Mouse (Mus musculus): ENCODE data around the gene Hoxa6. TPM values are rescaled to one million over a fixed set of nuclear protein-coding genes. Genes with fewer than 3 reads are reported as not detected.

Gene Hoxa6
- polyA plus RNA-seq, 1 experiment from 2014 or later: 2.9 TPM

GRCm38 (mm10) chr6:52157466-52158275 is 50.9 kb downstream of the Hoxa6 start:
- H3K4me1 ChIP-seq (ENCODE audit: insufficient read depth, low read length): peaks cover 49% of the 10 kb centered on the region
- H3K27me3 ChIP-seq (ENCODE audit: insufficient read depth, low read length): peaks cover 44% of the 10 kb centered on the region
- H3K9me3 ChIP-seq (ENCODE audit: low read length): no peaks in the 10 kb centered on the region
- H3K27ac ChIP-seq (ENCODE audit: low read length): no peak overlapping the region
- 1% methylated on average over 32 of the region's 32 CpGs for WGBS
- no peak for ATAC-seq (ENCODE audit: low FRiP score, low TSS enrichment)
- H3K4me3 ChIP-seq (ENCODE audit: low read length): peak overlapping the region; percentile 79
- peak overlapping the region; percentile 43; the same call in 1 of the 2 replicates for H3K9ac ChIP-seq (replicated peaks; ENCODE audit: low read length)
- peak overlapping the region; percentile 89 for H3K4me2 ChIP-seq (replicated peaks; ENCODE audit: low read depth, low read length)
- H3K36me3 ChIP-seq (ENCODE audit: insufficient read depth, low read length): no peaks in the 10 kb centered on the region

GRCm38 (mm10) chr6:52156551-52157200 is 51.8 kb downstream of the Hoxa6 start:
- H3K4me2 ChIP-seq (replicated peaks; ENCODE audit: low read depth, low read length): no peak overlapping the region
- no peak overlapping the region for H3K27ac ChIP-seq (ENCODE audit: low read length)
- peak overlapping the region; percentile 5; the same call in 1 of the 2 replicates for H3K4me3 ChIP-seq (ENCODE audit: low read length)
- no peaks in the 10 kb centered on the region for H3K9me3 ChIP-seq (ENCODE audit: low read length)
- no peaks in the 10 kb centered on the region for H3K36me3 ChIP-seq (ENCODE audit: insufficient read depth, low read length)
- H3K9ac ChIP-seq (replicated peaks; ENCODE audit: low read length): no peak overlapping the region
- ATAC-seq (ENCODE audit: low FRiP score, low TSS enrichment): no peak
- peaks cover 52% of the 10 kb centered on the region for H3K27me3 ChIP-seq (ENCODE audit: insufficient read depth, low read length)
- H3K4me1 ChIP-seq (ENCODE audit: insufficient read depth, low read length): peaks cover 40% of the 10 kb centered on the region
- 12% methylated on average over 20 of the region's 20 CpGs for WGBS

MicroRNAs encoded within 50 kb of the gene (microRNA counts, 519-probe panel; counts per million panel counts)
- microRNA mmu-miR-196b: 4,694 counts per million, percentile 94 among the panel's probes with 10 or more counts

Small RNA genes within 50 kb of the gene (microRNA-seq; reads per million reads assigned to microRNA genes)
- 26,028 reads per million, percentile 97 among the genes with 10 or more reads in this experiment for gene Mir196b

Other genes starting within 250 kb of the Hoxa6 start
- gene Skap2, start 196.2 kb downstream of the Hoxa6 start, polyA plus RNA-seq (2015; fragmentation: Nextera tagmentation; extraction: Ambion mirVana): 35.4 and 36.8 TPM in 2 replicates
- gene Hoxa1, start 50.4 kb downstream of the Hoxa6 start, polyA plus RNA-seq (2015; fragmentation: Nextera tagmentation; extraction: Ambion mirVana): 0.81 and 0.82 TPM in 2 replicates
- 2.1 and 2.6 TPM in 2 replicates for gene Hoxa2, start 43.9 kb downstream of the Hoxa6 start, polyA plus RNA-seq (2015; fragmentation: Nextera tagmentation; extraction: Ambion mirVana)
- gene 5730596B20Rik, start 31.2 kb downstream of the Hoxa6 start, polyA plus RNA-seq (2015; fragmentation: Nextera tagmentation; extraction: Ambion mirVana): 1.7 and 2.5 TPM in 2 replicates
- 1.2 and 1.4 TPM in 2 replicates for gene Hoxa4, start 17.0 kb downstream of the Hoxa6 start, polyA plus RNA-seq (2015; fragmentation: Nextera tagmentation; extraction: Ambion mirVana)
- gene Hoxa5, start 4.1 kb downstream of the Hoxa6 start, polyA plus RNA-seq (2015; fragmentation: Nextera tagmentation; extraction: Ambion mirVana): 9.0 and 9.5 TPM in 2 replicates
- gene Hoxa3, start 4.6 kb upstream of the Hoxa6 start, polyA plus RNA-seq (2015; fragmentation: Nextera tagmentation; extraction: Ambion mirVana): 8.2 and 10.8 TPM in 2 replicates
- gene Gm28308, start 4.6 kb upstream of the Hoxa6 start, polyA plus RNA-seq (2015; fragmentation: Nextera tagmentation; extraction: Ambion mirVana): not detected in 2 replicates
- gene Hoxa7, start 13.1 kb upstream of the Hoxa6 start, polyA plus RNA-seq (2015; fragmentation: Nextera tagmentation; extraction: Ambion mirVana): 25.7 and 27.5 TPM in 2 replicates
- gene Hoxa9, start 22.4 kb upstream of the Hoxa6 start, polyA plus RNA-seq (2015; fragmentation: Nextera tagmentation; extraction: Ambion mirVana): 56.6 and 56.8 TPM in 2 replicates
- 147 and 154 TPM in 2 replicates for gene Hoxa10, start 32.1 kb upstream of the Hoxa6 start, polyA plus RNA-seq (2015; fragmentation: Nextera tagmentation; extraction: Ambion mirVana)
- 27.9 and 31.8 TPM in 2 replicates for gene Hoxa11, start 37.1 kb upstream of the Hoxa6 start, polyA plus RNA-seq (2015; fragmentation: Nextera tagmentation; extraction: Ambion mirVana)
- gene Hoxa13, start 52.2 kb upstream of the Hoxa6 start, polyA plus RNA-seq (2015; fragmentation: Nextera tagmentation; extraction: Ambion mirVana): 0.15 TPM in 2 replicates
- gene Evx1, start 104.8 kb upstream of the Hoxa6 start, polyA plus RNA-seq (2015; fragmentation: Nextera tagmentation; extraction: Ambion mirVana): not detected in 2 replicates